Mouse (Mus musculus) G1E (cell line): ENCODE results near the gene Tdrd1.

ENCODE experiments used
- CTCF ChIP-seq: IDR thresholded peaks from 2 replicates; pipeline ENCODE4 v1.5.1; 2012; ENCODE audit warnings: low read depth, low read length, inconsistent platforms, mixed read lengths
- TAL1 ChIP-seq: conservative IDR thresholded peaks from 2 replicates; pipeline ENCODE4 v1.6.1; 2012; ENCODE audit warnings: low read depth, low read length, inconsistent platforms, mixed read lengths

GRCm38 (mm10) chr19:56813360-56813759 is 12.6 kb upstream of the Tdrd1 start:
- TF ChIP-seq CTCF: no peak
- TF ChIP-seq TAL1: no peak
